Mouse (Mus musculus) layer of hippocampus, adult 9-11 months (tissue): ENCODE data around the gene Hexa.

ENCODE experiments used
- DNase-seq: peaks from one replicate; pipeline ENCODE4 v3.0.0; 2022

Gene Hexa

GRCm38 (mm10) chr9:59539441-59540137, at the start of gene Hexa, which contains the start of gene Tmem202:
Hexa (plus strand) TSS chr9:59539540.
Tmem202 (minus strand) TSS chr9:59539847.
- DNase-seq: peak; percentile 83

DNA sequence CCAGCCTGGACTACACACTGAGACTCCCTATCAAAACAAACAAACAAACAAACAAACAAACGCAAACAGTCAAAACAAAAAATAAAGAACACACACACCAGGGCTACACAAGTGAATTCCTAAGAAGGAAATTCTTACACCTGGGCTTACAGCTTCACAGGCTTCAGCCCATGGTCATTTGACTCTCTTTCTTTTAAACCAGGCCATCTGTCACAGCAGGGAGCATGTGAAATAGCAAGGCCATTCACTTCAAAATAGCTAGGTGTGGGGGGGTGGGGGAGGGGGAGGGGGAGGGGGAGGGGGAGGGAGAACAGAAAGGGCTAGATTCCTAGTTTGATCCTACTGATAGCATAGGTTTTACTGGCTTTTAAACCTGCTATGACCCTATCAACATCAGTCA, 31.2 kb upstream of the Hexa start:
- no peak for DNase-seq

GRCm38 (mm10) chr9:59512381-59512780, 27.0 kb upstream of the Hexa start:
- no peak for DNase-seq

- no peak for DNase-seq
Observed at GRCm38 (mm10) chr9:59515069-59515468, 24.3 kb upstream of the Hexa start.

DNA sequence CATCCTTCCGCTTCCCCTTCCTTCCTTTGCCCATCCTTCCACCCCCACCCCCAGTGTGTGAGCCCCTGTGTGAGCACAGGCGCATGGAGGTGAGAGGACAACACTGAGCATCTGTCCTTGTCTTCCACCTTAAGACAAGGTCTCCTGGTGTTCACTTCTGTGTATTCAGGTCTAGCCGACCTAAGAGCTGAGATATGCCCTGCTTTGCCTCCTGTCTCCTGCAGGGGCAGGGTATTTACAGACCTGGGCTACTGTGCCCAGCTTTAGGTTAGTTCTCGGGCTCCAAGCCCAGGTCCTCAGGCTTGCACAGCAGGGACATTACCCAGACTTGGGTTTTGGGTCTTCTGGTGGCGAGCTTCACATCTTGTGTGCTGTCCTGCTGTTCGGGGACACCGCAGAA, 22.2 kb upstream of the Hexa start:
- DNase-seq: no peak

GRCm38 (mm10) chr9:59518976-59519375, 20.4 kb upstream of the Hexa start:
- no peak for DNase-seq

DNA sequence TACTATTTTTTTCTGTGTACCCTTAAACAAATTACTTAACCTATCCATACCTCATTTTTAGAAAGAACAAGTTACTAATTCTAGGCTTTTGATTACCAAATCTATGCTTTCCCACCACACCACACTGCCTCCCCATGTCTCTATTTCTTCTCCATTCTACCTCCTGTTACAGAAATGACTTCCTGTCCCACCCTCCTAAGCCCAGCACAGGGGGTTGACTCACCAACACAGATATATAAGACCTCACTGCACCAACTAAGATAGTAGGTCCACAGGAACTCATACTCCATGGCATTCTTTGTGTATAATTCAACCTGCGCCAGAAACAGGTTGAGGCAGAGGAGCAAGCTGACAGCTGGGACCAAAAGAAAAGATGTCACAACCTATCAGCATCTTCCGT, 19.9 kb upstream of the Hexa start:
- no peak for DNase-seq

GRCm38 (mm10) chr9:59522906-59523305, 16.4 kb upstream of the Hexa start:
- DNase-seq: no peak

DNA sequence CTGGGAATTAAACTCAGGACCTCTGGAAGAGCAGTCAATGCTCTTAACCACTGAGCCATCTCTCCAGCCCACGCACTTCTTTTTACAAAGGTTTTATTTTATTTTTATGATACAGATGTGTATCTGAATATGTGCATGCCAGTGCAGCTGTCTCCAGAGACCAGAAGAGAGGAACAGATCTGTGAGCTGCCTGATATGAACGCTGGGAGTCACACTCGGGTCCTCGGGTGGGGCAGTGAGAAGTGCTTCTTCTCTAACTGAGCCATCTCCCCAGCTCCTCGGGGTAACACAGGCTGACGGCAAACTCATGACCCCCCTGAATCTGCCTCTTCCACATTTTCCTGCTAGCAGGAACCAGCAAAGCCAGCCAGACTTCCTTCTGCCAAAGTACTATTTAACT, 12.6 kb upstream of the Hexa start:
- no peak for DNase-seq

- no peak for DNase-seq
Observed at GRCm38 (mm10) chr9:59527580-59527979, 11.8 kb upstream of the Hexa start.

DNA sequence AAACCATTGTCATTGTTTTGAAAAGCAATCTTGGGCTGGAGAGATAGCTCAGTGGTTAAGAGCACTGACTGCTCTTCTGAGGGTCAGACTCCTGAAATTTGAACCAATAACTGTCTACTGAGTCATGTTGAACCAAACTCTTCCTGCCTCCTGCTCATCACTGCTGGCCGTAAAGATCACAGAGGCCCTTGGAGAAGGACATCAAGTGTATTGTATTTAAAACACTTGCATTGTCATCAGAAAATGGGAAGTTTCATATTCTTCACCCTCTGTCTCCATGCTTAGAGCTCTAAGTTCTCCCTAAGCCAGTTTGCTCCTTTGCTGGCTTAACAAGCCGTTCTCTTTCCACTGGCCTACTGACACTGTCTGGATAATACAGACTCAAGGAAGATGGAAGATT, 11.1 kb upstream of the Hexa start:
- no peak for DNase-seq

DNA sequence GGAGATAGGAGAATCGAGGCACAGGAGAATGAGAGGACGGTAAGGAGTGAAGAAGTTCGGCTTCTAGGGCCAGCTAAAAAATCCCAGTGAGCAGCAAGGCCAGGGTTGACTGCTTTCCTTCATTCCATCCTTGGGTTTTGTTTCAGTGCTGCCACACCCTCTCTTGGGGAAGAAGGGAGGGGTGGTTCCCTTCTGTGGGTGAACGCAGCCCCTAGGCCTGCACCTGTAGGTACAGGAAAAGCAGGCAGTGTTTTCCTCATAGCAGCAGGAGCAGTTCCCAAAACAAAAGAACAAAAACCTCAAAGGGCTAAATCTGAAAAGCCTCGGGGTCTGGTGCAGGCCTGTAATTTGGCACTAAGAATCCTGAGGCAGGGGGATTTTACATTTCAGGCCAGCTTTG, 7.7 kb upstream of the Hexa start:
- no peak for DNase-seq

GRCm38 (mm10) chr9:59533422-59533821, 5.9 kb upstream of the Hexa start:
- no peak for DNase-seq

DNA sequence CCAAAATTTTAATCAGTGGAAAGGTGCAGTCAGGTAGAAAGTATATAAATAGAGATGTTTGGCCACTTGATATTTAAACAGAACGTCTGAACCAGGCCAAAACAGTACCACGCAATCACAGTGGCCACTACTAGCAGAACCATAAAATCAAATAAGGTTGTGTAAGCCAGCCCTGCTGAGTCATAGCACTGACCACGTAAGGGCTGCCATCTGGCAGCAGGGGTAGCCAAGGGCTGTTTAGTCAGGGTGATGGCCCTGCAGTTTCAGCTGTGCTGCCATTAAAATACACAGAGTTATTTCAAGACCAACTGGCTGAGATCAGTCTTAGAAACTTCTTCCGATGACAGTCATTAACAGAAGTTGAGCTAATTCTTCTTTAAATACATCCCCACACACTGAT, 5.5 kb upstream of the Hexa start:
- no peak for DNase-seq

GRCm38 (mm10) chr9:59537651-59538050, 1.7 kb upstream of the Hexa start:
- peak; percentile 72 for DNase-seq

GRCm38 (mm10) chr9:59541617-59542016, 2.3 kb downstream of the Hexa start:
- DNase-seq: no peak

DNA sequence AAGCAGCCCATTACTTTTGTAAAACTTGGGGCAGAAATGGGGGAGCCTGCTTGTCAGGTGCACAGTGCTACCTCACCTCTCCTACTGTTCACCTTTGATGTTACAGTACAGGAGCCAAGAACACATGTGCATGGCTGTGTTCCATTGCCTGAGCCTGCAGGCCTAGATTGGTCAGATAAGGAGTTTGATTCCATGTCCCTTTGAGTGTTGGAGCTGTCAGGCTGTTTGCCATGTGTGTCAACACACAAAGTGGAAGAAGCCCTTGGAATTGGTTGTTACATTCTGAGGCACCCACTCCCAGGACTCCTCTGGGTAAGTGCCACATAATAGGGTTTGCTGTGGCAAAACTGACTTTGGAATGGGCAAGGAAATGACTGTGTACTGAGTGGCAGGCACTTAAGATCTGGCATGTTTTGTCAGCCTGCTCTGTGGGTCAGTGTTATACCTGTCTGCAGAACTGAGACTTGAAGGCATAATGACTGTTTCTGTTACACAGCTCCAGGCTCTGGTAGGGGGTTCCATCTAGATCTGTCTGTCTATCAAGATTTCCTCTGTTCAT, 3.5 kb downstream of the Hexa start:
- no peak for DNase-seq

DNA sequence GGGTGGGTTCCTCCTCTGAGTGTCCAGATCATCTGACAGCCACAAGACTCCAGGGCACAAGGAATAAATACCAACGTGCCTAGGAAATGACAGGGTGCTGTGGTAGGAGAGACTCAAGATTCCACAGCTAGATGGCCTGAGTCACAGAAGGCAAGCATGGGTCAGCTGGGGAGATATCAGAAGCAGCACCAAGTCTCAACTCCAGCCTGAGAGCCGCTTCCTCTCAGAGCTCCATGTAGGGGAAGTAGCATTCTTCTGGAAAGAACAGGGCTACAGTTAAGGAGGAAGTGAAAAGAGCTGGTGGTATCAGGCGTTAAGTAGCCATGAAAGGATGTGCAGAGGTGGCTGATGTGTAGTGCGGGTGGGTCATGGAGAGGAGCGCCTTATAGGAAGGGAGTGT, 5.4 kb downstream of the Hexa start:
- no peak for DNase-seq

GRCm38 (mm10) chr9:59547869-59548268, 8.5 kb downstream of the Hexa start:
- no peak for DNase-seq

DNA sequence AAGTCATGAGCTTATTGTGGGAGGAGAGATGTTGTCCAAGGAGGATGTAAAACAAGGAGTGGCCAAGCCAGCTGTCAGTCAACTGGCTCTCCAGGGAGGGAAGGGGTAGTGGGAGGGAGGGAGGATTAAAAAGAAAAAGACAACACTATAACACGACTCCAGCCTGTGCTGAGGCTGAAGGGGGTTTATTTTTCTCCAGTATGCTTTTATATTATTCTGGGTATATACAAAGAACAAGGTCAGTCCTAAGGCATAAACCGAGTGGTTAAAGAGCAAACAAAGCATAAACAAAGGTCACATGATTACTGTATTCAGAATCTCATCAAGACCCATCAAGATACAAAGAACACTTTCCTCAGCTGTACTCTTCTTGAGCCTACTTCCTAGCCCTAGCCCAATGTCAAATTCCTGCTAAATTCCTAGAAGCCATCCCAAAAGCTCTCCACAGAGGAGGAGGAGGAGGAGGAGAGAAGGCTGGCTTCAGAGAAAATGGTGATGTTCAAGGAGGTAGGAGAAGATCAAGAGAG, 9.7 kb downstream of the Hexa start:
- no peak for DNase-seq

DNA sequence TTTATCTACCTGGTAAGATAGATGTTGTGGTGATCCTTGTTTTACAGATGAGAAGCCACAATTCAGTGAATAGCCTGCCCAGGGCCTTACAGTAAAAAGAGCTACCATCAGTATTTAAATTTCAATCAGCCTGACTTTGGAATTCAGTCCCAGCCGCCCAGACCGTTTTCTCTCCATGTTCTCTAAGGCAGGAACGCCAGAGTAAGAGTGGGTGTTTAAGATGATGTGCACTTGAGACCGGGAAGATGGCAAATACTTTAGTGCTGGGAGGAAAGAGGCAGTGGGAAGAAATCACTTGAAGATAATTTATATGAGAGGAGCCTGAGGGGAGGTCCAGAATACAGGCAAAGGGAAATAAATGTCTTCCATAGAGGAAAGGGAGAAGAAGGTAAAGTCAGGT, 10.7 kb downstream of the Hexa start:
- DNase-seq: no peak

- DNase-seq: no peak
Observed at GRCm38 (mm10) chr9:59551017-59551416, 11.7 kb downstream of the Hexa start.

GRCm38 (mm10) chr9:59551620-59552031, 12.3 kb downstream of the Hexa start:
- peak; percentile 66 for DNase-seq

GRCm38 (mm10) chr9:59552610-59553009, 13.3 kb downstream of the Hexa start:
- peak; percentile 48 for DNase-seq

- DNase-seq: no peak
Observed at GRCm38 (mm10) chr9:59553719-59554118, 14.4 kb downstream of the Hexa start.
